Mouse (Mus musculus) olfactory bulb, adult 2 months (tissue): ENCODE data around the gene Igfn1. TPM values are rescaled to one million over a fixed set of nuclear protein-coding genes. Genes with fewer than 3 reads are reported as not detected.

Source experiments
- H3K27ac ChIP-seq: fragments of 200-500 bp; 2 replicates; pipeline ENCODE4 v1.5.1; 2012; ENCODE audit warnings: low read depth, low read length; ENCODE audit not compliant: insufficient read depth
- H3K4me1 ChIP-seq: fragments of 200-500 bp; 2 replicates; pipeline ENCODE4 v1.6.1; 2012; ENCODE audit warnings: low read length; ENCODE audit not compliant: control insufficient read depth, insufficient read depth
- H3K4me3 ChIP-seq: fragments of 200-500 bp; 2 replicates; pipeline ENCODE4 v1.5.1; 2012; ENCODE audit warnings: mild to moderate bottlenecking, low read depth, low read length, moderate library complexity; ENCODE audit not compliant: insufficient read depth
- CTCF ChIP-seq: fragments of 200-500 bp; IDR thresholded peaks from 2 replicates; pipeline ENCODE4 v1.5.1; 2012; ENCODE audit warnings: low read depth, mild to moderate bottlenecking, low read length, moderate library complexity; ENCODE audit not compliant: insufficient read depth
- POLR2A ChIP-seq: fragments of 200-500 bp; IDR thresholded peaks from 2 replicates; pipeline ENCODE4 v1.6.1; 2012; ENCODE audit warnings: mild to moderate bottlenecking, low read depth, low read length, moderate library complexity; ENCODE audit not compliant: insufficient read depth
- WGBS: fragments of 180-500 bp; shearing (Covaris S2); methylation state at CpG from one replicate; pipeline ENCODE4 v1.1.7; 2018; 5-methylcytosine and 5-hydroxymethylcytosine counted together
- polyA plus RNA-seq: library from polyadenylated mRNA; stranded (reverse); fragments of >200 nt; gene quantifications from 2 replicates; pipeline ENCODE4 v1.2.4, GENCODE M21; 2012; ENCODE audit warnings: low replicate concordance; ENCODE audit not compliant: missing spikeins, insufficient read depth, insufficient read length

Gene Igfn1
- polyA plus RNA-seq, 1 experiment: not detected

GRCm38 (mm10) chr1:136014796-136015502 is 8.8 kb upstream of the Igfn1 start:
- H3K4me1 ChIP-seq: peaks cover 3% of the 10 kb centered on the region
- 91% methylated on average over 2 of the region's 2 CpGs for WGBS
- no peak for TF ChIP-seq POLR2A

GRCm38 (mm10) chr1:136013513-136013912 is 7.4 kb upstream of the Igfn1 start:
- H3K27ac ChIP-seq: no peak overlapping the region
- TF ChIP-seq POLR2A (no peak), CTCF (no peak)
- 83% methylated on average over 4 of the region's 4 CpGs for WGBS
- peaks cover 3% of the 10 kb centered on the region for H3K4me1 ChIP-seq
- H3K4me3 ChIP-seq: no peak overlapping the region

More at GRCm38 (mm10) chr1:136014796-136015502, 8.8 kb upstream of the Igfn1 start:
- Histone ChIP-seq H3K4me3 (no peak overlapping the region), H3K27ac (no peak overlapping the region)

GRCm38 (mm10) chr1:136010247-136010646 is 4.1 kb upstream of the Igfn1 start:
- Histone ChIP-seq H3K4me3 (no peak overlapping the region), H3K4me1 (peaks cover 7% of the 10 kb centered on the region), H3K27ac (no peak overlapping the region)
- 87% methylated on average over 4 of the region's 4 CpGs for WGBS
- TF ChIP-seq CTCF: no peak
- TF ChIP-seq POLR2A: no peak

- 29% methylated on average over 8 of the region's 8 CpGs for WGBS
Measured at GRCm38 (mm10) chr1:136008159-136008533, 2.0 kb upstream of the Igfn1 start.

GRCm38 (mm10) chr1:136007211-136008158 is 1.3 kb upstream of the Igfn1 start, which contains the start of gene Tmem9:
Gene Tmem9 (plus strand): TSS chr1:136008150.
- H3K27ac ChIP-seq: no peak within 1 kb of the TSS
- TF ChIP-seq CTCF: no peak
- TF ChIP-seq POLR2A: no peak
- 15% methylated on average over 37 of the region's 37 CpGs for WGBS
- peak within 1 kb of the TSS; percentile 26 for H3K4me3 ChIP-seq
- H3K4me1 ChIP-seq: peaks cover 7% of the 10 kb centered on the region

More at GRCm38 (mm10) chr1:136008159-136008533, 2.0 kb upstream of the Igfn1 start:
- peaks cover 7% of the 10 kb centered on the region for H3K4me1 ChIP-seq
- TF ChIP-seq CTCF (no peak), POLR2A (no peak)
- H3K27ac ChIP-seq: no peak overlapping the region
- no peak overlapping the region for H3K4me3 ChIP-seq

GRCm38 (mm10) chr1:136001438-136001837 is 4.7 kb downstream of the Igfn1 start:
- peaks cover 4% of the 10 kb centered on the region for H3K4me1 ChIP-seq
- H3K27ac ChIP-seq: no peak overlapping the region
- 97% methylated on average over 2 of the region's 2 CpGs for WGBS
- no peak overlapping the region for H3K4me3 ChIP-seq
- no peak for TF ChIP-seq CTCF

DNA sequence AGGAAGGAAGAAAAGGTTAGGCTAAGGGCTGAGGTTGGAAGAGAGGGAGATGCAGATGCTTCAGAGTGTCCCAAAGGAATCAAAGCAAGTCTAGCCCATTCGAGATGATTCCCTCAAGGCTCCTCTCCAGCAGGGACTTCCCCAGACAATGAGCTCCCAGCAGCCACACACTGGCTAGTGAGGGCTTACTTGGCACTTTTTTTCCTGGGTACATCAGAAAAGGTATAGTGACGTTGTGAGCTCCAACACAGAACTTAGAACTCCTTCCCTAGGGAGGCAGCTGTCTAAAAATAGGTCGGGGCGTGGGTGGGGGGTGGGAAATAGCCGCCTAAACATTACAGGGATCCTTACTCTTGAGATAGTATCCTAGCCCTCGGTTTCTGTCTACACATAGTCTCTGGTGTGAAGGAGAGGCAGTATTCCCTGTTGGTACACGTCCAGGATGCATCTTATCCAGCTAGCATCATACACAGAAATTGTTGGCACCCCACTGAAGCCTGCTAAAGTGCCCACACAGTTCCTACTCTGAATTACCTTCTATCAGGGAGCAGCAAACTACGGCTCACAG is 6.3 kb downstream of the Igfn1 start:
- Histone ChIP-seq H3K4me3 (no peak overlapping the region), H3K4me1 (peaks cover 4% of the 10 kb centered on the region), H3K27ac (peak overlapping the region; percentile 59; the same call in 1 of the 2 replicates)
- 35% methylated on average over 8 of the region's 8 CpGs for WGBS
- no peak for TF ChIP-seq CTCF
- TF ChIP-seq POLR2A: no peak

DNA sequence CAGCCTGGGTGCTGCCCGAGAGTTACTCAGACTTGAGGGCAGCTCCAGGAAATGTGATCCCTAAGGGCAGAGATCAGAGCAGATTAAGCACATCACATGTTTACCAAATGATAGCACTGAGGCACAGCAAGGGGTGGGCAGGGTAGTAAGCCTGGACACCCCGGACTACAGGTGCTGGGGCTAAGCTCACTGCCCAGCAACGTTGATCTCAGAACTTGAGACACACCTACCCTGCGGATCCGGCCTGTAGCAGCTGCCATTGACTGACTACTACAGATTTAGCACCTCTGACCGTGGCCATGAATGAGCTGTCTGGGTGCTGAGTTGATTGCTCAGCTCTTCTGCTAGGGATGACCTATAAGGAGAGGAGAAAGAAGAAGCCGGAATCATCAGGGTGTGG is 8.6 kb downstream of the Igfn1 start:
- H3K27ac ChIP-seq: no peak overlapping the region
- no peak overlapping the region for H3K4me3 ChIP-seq
- WGBS: 81% methylated on average over 7 of the region's 7 CpGs
- TF ChIP-seq CTCF (no peak), POLR2A (no peak)
- H3K4me1 ChIP-seq: peaks cover 4% of the 10 kb centered on the region

GRCm38 (mm10) chr1:135993470-135993869 is 12.7 kb downstream of the Igfn1 start:
- no peak overlapping the region for H3K4me3 ChIP-seq
- no peak overlapping the region for H3K27ac ChIP-seq
- 78% methylated on average over 4 of the region's 4 CpGs for WGBS
- TF ChIP-seq CTCF: no peak
- no peak for TF ChIP-seq POLR2A
- H3K4me1 ChIP-seq: no peaks in the 10 kb centered on the region
